Mouse (Mus musculus): ENCODE results near the gene Adcy2.

DNA sequence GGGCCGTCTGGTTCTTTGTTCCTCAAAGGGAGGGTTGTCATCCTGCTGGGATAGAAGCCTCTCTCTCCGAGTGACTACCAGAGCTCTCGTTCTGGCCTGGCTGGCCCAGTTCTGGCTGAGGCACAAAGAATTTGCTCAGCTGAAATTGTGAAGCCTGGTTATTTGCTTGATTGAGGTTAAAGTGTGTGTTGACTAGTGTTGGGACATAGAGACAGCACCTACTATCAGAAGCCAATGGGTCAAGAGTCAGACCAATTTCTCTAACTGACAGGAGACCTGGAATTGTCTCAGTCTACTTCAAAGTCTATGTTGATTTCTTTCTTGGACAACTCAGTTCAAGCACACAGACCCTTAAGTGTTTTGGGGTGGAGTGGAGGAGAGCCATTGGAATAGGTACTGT, 372.3 kb downstream of the Adcy2 start:
- TF ChIP-seq POLR2A (IDR thresholded peaks at IDR 0.05; ENCODE audit: low read depth, low read length) (no peak), CTCF (IDR thresholded peaks at IDR 0.05; ENCODE audit: borderline replicate concordance, insufficient read depth, low read length) (no peak)
